Mouse (Mus musculus): ENCODE results near the gene Gm4881. TPM values are rescaled to one million over a fixed set of nuclear protein-coding genes. Genes with fewer than 3 reads are reported as not detected.

Gm4881 gene
- polyA plus RNA-seq, 1 experiment from 2014 or later: not detected

- Histone ChIP-seq H3K4me3 (ENCODE audit: low read depth, low read length) (no peak overlapping the region), H3K4me2 (replicated peaks; ENCODE audit: low read depth, low read length) (no peak overlapping the region), H3K4me1 (ENCODE audit: control insufficient read depth, insufficient read depth, low read length) (no peaks in the 10 kb centered on the region), H3K27ac (ENCODE audit: low read length) (no peak overlapping the region), H3K27me3 (ENCODE audit: control insufficient read depth, insufficient read depth, low read length) (no peaks in the 10 kb centered on the region), H3K9ac (replicated peaks; ENCODE audit: low read depth, low read length) (no peak overlapping the region), H3K9me3 (ENCODE audit: control insufficient read depth, low read depth, low read length) (no peaks in the 10 kb centered on the region), H3K36me3 (ENCODE audit: control insufficient read depth, insufficient read depth, low read length) (no peaks in the 10 kb centered on the region)
- 43% methylated on average over 2 of the region's 2 CpGs for WGBS
- no peak for ATAC-seq (ENCODE audit: insufficient number of reproducible peaks, insufficient read depth, low FRiP score, low read depth)
These were observed 64.7 kb downstream of the Gm4881 start for GRCm38 (mm10) chr7:24879620-24880019.

DNA sequence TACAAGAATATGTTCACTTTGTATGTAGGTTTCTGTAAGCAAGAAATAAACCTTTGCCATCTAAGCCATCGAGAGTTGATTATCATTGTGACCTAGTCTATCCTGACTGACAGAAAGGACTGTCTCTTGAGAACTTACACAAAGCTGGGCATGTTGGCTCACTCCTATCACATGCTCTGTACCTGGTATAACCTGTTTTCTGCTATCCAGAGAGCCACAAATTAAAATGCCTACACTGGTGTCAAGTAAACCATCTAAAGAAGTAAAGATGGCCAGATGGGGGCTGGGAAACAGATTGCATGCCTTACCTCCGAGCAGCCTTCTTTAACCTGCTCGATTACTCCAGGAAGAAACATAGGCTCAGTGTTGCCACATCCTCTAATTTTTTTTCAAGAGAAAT is 66.7 kb downstream of the Gm4881 start:
- Histone ChIP-seq H3K9me3 (ENCODE audit: control insufficient read depth, low read depth, low read length) (no peaks in the 10 kb centered on the region), H3K27ac (ENCODE audit: low read length) (no peak overlapping the region), H3K4me3 (ENCODE audit: low read depth, low read length) (no peak overlapping the region), H3K4me1 (ENCODE audit: control insufficient read depth, insufficient read depth, low read length) (no peaks in the 10 kb centered on the region), H3K36me3 (ENCODE audit: control insufficient read depth, insufficient read depth, low read length) (no peaks in the 10 kb centered on the region), H3K9ac (replicated peaks; ENCODE audit: low read depth, low read length) (no peak overlapping the region), H3K27me3 (ENCODE audit: control insufficient read depth, insufficient read depth, low read length) (no peaks in the 10 kb centered on the region), H3K4me2 (replicated peaks; ENCODE audit: low read depth, low read length) (no peak overlapping the region)
- 55% methylated on average over 3 of the region's 3 CpGs for WGBS
- ATAC-seq (ENCODE audit: insufficient number of reproducible peaks, insufficient read depth, low FRiP score, low read depth): no peak

Small RNA genes within 50 kb of the gene (microRNA-seq; reads per million reads assigned to microRNA genes)
- gene Mir7046 (not detected), gene Mir7047 (not detected)

Other genes with a start within 250 kb of the Gm4881 start
- not detected in 2 replicates for gene BC049730, start 235.3 kb downstream of the Gm4881 start, polyA plus RNA-seq (2014; fragmentation: Nextera tagmentation; extraction: Ambion mirVana)
- gene Gm4763, start 217.6 kb downstream of the Gm4881 start, polyA plus RNA-seq (2014; fragmentation: Nextera tagmentation; extraction: Ambion mirVana): not detected in 2 replicates
- gene Cd177, start 184.2 kb downstream of the Gm4881 start, polyA plus RNA-seq (2014; fragmentation: Nextera tagmentation; extraction: Ambion mirVana): 0.67 and 1.3 TPM in 2 replicates
- gene Ceacam10, start 167.3 kb downstream of the Gm4881 start, polyA plus RNA-seq (2014; fragmentation: Nextera tagmentation; extraction: Ambion mirVana): not detected in 2 replicates
- gene Gm9844, start 82.3 kb downstream of the Gm4881 start, polyA plus RNA-seq (2014; fragmentation: Nextera tagmentation; extraction: Ambion mirVana): 15.6 and 16.7 TPM in 2 replicates
- gene Lypd4, start 74.6 kb downstream of the Gm4881 start, polyA plus RNA-seq (2014; fragmentation: Nextera tagmentation; extraction: Ambion mirVana): not detected in 2 replicates
- not detected in 2 replicates for gene Dmrtc2, start 74.4 kb downstream of the Gm4881 start, polyA plus RNA-seq (2014; fragmentation: Nextera tagmentation; extraction: Ambion mirVana)
- gene Rps19, start 60.1 kb downstream of the Gm4881 start, polyA plus RNA-seq (2014; fragmentation: Nextera tagmentation; extraction: Ambion mirVana): 3,189 and 3,445 TPM in 2 replicates
- gene Cd79a, start 47.1 kb downstream of the Gm4881 start, polyA plus RNA-seq (2014; fragmentation: Nextera tagmentation; extraction: Ambion mirVana): 0.33 TPM in 1 of 2 replicates, not detected in the other
- 88.8 and 89.9 TPM in 2 replicates for gene Arhgef1, start 41.6 kb downstream of the Gm4881 start, polyA plus RNA-seq (2014; fragmentation: Nextera tagmentation; extraction: Ambion mirVana)
- gene Rabac1, start 28.3 kb upstream of the Gm4881 start, polyA plus RNA-seq (2014; fragmentation: Nextera tagmentation; extraction: Ambion mirVana): 191 and 198 TPM in 2 replicates
- 2.8 and 3.2 TPM in 2 replicates for gene Atp1a3, start 61.5 kb upstream of the Gm4881 start, polyA plus RNA-seq (2014; fragmentation: Nextera tagmentation; extraction: Ambion mirVana)
- 12.3 and 13.0 TPM in 2 replicates for gene Grik5, start 127.9 kb upstream of the Gm4881 start, polyA plus RNA-seq (2014; fragmentation: Nextera tagmentation; extraction: Ambion mirVana)
- gene Zfp574, start 128.1 kb upstream of the Gm4881 start, polyA plus RNA-seq (2014; fragmentation: Nextera tagmentation; extraction: Ambion mirVana): 25.9 and 27.9 TPM in 2 replicates
- 1.8 and 2.3 TPM in 2 replicates for gene Pou2f2, start 235.2 kb upstream of the Gm4881 start, polyA plus RNA-seq (2014; fragmentation: Nextera tagmentation; extraction: Ambion mirVana)